Mouse (Mus musculus): Measurements from ENCODE around the gene Fbxw2. TPM values are rescaled to one million over a fixed set of nuclear protein-coding genes. Genes with fewer than 3 reads are reported as not detected.
"Not testable (repeated sequence)": the region's sequence is repeated elsewhere in the genome, so short reads cannot be mapped to it uniquely, and the experiment has no call there.

The Fbxw2 gene
- polyA plus RNA-seq (2015; fragmentation: Nextera tagmentation; extraction: Ambion mirVana), result 93.2 and 94.1 TPM in 2 replicates

GRCm38 (mm10) chr2:34825827-34826459 is at the start of gene Fbxw2:
Fbxw2 (minus strand) TSS chr2:34826311.
- peak within 1 kb of the TSS; percentile 92 for H3K9ac ChIP-seq
- under 1% methylated on average over 57 of the region's 57 CpGs for WGBS
- H3K36me3 ChIP-seq, result peaks cover 13% of the 10 kb centered on the region
- H3K27ac ChIP-seq, result peak within 1 kb of the TSS; percentile 84
- H3K4me1 ChIP-seq, result peaks cover 25% of the 10 kb centered on the region
- ATAC-seq (ENCODE audit: borderline replicate concordance, extremely low read depth, low FRiP score, low TSS enrichment), result peak; percentile 96
- H3K4me3 ChIP-seq, result peak within 1 kb of the TSS; percentile 91
- H3K9me3 ChIP-seq, result no peaks in the 10 kb centered on the region
- peak within 1 kb of the TSS; percentile 81 for H3K4me2 ChIP-seq
- H3K27me3 ChIP-seq, result no peaks in the 10 kb centered on the region

- Histone ChIP-seq H3K9ac (peak within 1 kb of the TSS; percentile 37), H3K4me1 (peaks cover 19% of the 10 kb centered on the region), H3K4me2 (peak within 1 kb of the TSS; percentile 56), H3K27me3 (peaks cover 20% of the 10 kb centered on the region; the same call in 1 of the 2 replicates), H3K27ac (no peak within 1 kb of the TSS), H3K36me3 (no peaks in the 10 kb centered on the region), H3K4me3 (peak within 1 kb of the TSS; percentile 25), H3K9me3 (no peaks in the 10 kb centered on the region)
- WGBS, result 11% methylated on average over 8 of the region's 8 CpGs
- ATAC-seq (ENCODE audit: borderline replicate concordance, extremely low read depth, low FRiP score, low TSS enrichment), result no peak
Observed at GRCm38 (mm10) chr2:34874816-34875345, 48.8 kb upstream of the Fbxw2 start, which contains the start of gene Psmd5. Psmd5 (minus strand) TSS chr2:34874968.

DNA sequence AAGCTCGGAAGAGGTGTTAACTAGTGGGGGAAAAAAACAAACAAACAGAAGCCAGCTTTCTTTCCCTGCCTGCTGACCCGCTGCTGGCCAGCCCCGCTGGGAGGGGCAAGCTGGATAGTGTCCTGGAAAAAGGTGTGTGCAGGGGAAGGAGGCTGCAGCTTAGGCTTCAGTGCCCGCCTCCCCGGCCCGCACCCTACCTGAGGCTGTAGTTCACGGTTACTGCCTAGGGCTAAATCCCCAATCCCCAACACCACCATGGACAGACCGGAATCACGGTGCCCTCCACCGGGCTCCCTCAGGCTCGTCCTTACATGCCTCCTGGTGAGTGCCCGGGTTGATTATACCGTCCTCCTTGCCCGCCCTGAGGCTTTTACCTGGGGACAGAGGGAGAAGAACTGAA is 48.2 kb upstream of the Fbxw2 start, which contains the start of gene Cutal:
Gene Cutal, plus strand, starts transcription at position 126 of the 400 bp plus-strand sequence.
- peak within 1 kb of the TSS; percentile 25 for H3K4me3 ChIP-seq
- H3K9ac ChIP-seq, result peak within 1 kb of the TSS; percentile 37
- no peaks in the 10 kb centered on the region for H3K9me3 ChIP-seq
- H3K4me1 ChIP-seq, result peaks cover 26% of the 10 kb centered on the region
- WGBS, result 2% methylated on average over 14 of the region's 14 CpGs
- ATAC-seq (ENCODE audit: borderline replicate concordance, extremely low read depth, low FRiP score, low TSS enrichment), result no peak
- no peaks in the 10 kb centered on the region for H3K36me3 ChIP-seq
- peak within 1 kb of the TSS; percentile 56 for H3K4me2 ChIP-seq
- H3K27me3 ChIP-seq, result peaks cover 20% of the 10 kb centered on the region; the same call in 1 of the 2 replicates
- H3K27ac ChIP-seq, result no peak within 1 kb of the TSS

- H3K4me1 ChIP-seq, result peaks cover 34% of the 10 kb centered on the region
- H3K4me2 ChIP-seq, result peak overlapping the region; percentile 64
- H3K27me3 ChIP-seq, result peaks cover 20% of the 10 kb centered on the region; the same call in 1 of the 2 replicates
- H3K9ac ChIP-seq, result peak overlapping the region; percentile 91
- peak overlapping the region; percentile 94 for H3K27ac ChIP-seq
- ATAC-seq (ENCODE audit: borderline replicate concordance, extremely low read depth, low FRiP score, low TSS enrichment), result peak; percentile 96
- no peaks in the 10 kb centered on the region for H3K9me3 ChIP-seq
- peak overlapping the region; percentile 94 for H3K4me3 ChIP-seq
- under 1% methylated on average over 67 of the region's 67 CpGs for WGBS
- H3K36me3 ChIP-seq, result peaks cover 3% of the 10 kb centered on the region; the same call in 1 of the 2 replicates
Observed at GRCm38 (mm10) chr2:34870520-34871474, 44.7 kb upstream of the Fbxw2 start.

GRCm38 (mm10) chr2:34869680-34870079 is 43.6 kb upstream of the Fbxw2 start:
- ATAC-seq (ENCODE audit: borderline replicate concordance, extremely low read depth, low FRiP score, low TSS enrichment), result no peak
- peaks cover 14% of the 10 kb centered on the region; the same call in 1 of the 2 replicates for H3K27me3 ChIP-seq
- H3K4me2 ChIP-seq, result peak overlapping the region; percentile 64
- peaks cover 32% of the 10 kb centered on the region for H3K4me1 ChIP-seq
- H3K27ac ChIP-seq, result no peak overlapping the region
- no peaks in the 10 kb centered on the region for H3K9me3 ChIP-seq
- 27% methylated on average over 5 of the region's 5 CpGs for WGBS
- H3K36me3 ChIP-seq, result peaks cover 14% of the 10 kb centered on the region
- peak overlapping the region; percentile 94 for H3K4me3 ChIP-seq
- peak overlapping the region; percentile 36 for H3K9ac ChIP-seq

- Histone ChIP-seq H3K4me3 (no peak overlapping the region), H3K4me1 (no peaks in the 10 kb centered on the region), H3K9ac (no peak overlapping the region), H3K27me3 (no peaks in the 10 kb centered on the region), H3K4me2 (no peak overlapping the region), H3K36me3 (peaks cover 83% of the 10 kb centered on the region), H3K27ac (no peak overlapping the region), H3K9me3 (no peaks in the 10 kb centered on the region)
- 89% methylated on average over 8 of the region's 8 CpGs for WGBS
- no peak for ATAC-seq (ENCODE audit: borderline replicate concordance, extremely low read depth, low FRiP score, low TSS enrichment)
Observed at GRCm38 (mm10) chr2:34857728-34858127, 31.6 kb upstream of the Fbxw2 start.

DNA sequence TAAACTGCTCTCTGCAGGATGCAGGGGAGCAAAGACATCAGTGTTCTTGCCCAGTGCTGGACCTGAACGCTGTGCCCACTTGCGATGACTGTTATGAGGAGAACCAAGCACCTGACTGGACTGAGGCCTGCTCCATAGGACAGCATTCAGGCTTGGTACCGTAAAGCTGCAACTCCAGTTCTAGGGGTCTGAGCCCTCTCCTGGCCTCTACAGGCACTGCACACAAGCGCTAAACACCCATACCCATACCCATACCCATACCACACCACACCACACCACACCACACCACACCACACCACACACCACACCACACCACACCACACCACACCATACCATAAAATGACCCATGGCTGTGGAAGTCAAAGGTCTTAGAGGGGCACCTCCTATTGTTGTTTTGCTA is 29.2 kb upstream of the Fbxw2 start:
- Histone ChIP-seq H3K9me3 (no peaks in the 10 kb centered on the region), H3K4me3 (no peak overlapping the region), H3K9ac (no peak overlapping the region), H3K27ac (no peak overlapping the region), H3K4me1 (no peaks in the 10 kb centered on the region), H3K4me2 (no peak overlapping the region), H3K36me3 (peaks cover 89% of the 10 kb centered on the region), H3K27me3 (no peaks in the 10 kb centered on the region)
- no peak for ATAC-seq (ENCODE audit: borderline replicate concordance, extremely low read depth, low FRiP score, low TSS enrichment)
- WGBS, result 90% methylated on average over 4 of the region's 4 CpGs

GRCm38 (mm10) chr2:34847702-34848101 is 21.6 kb upstream of the Fbxw2 start:
- no peak overlapping the region for H3K9ac ChIP-seq
- no peak overlapping the region for H3K4me3 ChIP-seq
- no peak for ATAC-seq (ENCODE audit: borderline replicate concordance, extremely low read depth, low FRiP score, low TSS enrichment)
- no peaks in the 10 kb centered on the region for H3K27me3 ChIP-seq
- H3K27ac ChIP-seq, result no peak overlapping the region
- 83% methylated on average over 1 of the region's 1 CpGs for WGBS
- H3K4me1 ChIP-seq, result no peaks in the 10 kb centered on the region
- no peaks in the 10 kb centered on the region for H3K9me3 ChIP-seq
- H3K36me3 ChIP-seq, result peaks cover 30% of the 10 kb centered on the region
- no peak overlapping the region for H3K4me2 ChIP-seq

- no peaks in the 10 kb centered on the region for H3K9me3 ChIP-seq
- H3K9ac ChIP-seq, result no peak overlapping the region
- 71% methylated on average over 11 of the region's 11 CpGs for whole genome bisulfite sequencing
- no peak overlapping the region for H3K27ac ChIP-seq
- no peak overlapping the region for H3K4me3 ChIP-seq
- ATAC-seq (ENCODE audit: borderline replicate concordance, extremely low read depth, low FRiP score, low TSS enrichment), result no peak
- no peaks in the 10 kb centered on the region for H3K4me1 ChIP-seq
- H3K27me3 ChIP-seq, result 0 out of 2 replicates have a peak, but pooled peaks cover 2% of the 10 kb centered on the region
- H3K4me2 ChIP-seq, result no peak overlapping the region
- no peaks in the 10 kb centered on the region for H3K36me3 ChIP-seq
Observed at GRCm38 (mm10) chr2:34843211-34843939, 17.3 kb upstream of the Fbxw2 start.

DNA sequence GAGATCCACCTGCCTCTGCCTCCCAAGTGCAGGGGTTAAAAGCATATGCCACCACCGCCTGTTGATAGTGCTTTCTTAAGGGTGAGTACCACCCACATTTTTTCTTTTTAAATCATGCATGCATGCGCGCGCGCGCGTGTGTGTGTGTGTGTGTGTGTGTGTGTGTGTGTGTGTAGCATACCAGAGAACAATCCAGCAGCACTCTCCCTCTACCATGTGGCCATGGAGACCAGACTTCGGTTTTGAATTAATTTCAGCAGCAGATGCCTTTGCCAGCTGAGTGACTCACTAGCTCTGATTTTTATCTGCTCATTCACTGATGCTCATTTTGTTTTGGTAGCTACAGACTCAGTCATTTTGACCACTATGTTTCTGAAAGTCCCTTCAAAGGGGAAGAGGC is 15.6 kb upstream of the Fbxw2 start:
- H3K9me3 ChIP-seq, result no peaks in the 10 kb centered on the region
- no peak overlapping the region for H3K9ac ChIP-seq
- H3K4me1 ChIP-seq, result no peaks in the 10 kb centered on the region
- ATAC-seq (ENCODE audit: borderline replicate concordance, extremely low read depth, low FRiP score, low TSS enrichment), result no peak
- H3K4me2 ChIP-seq, result no peak overlapping the region
- no peak overlapping the region for H3K27ac ChIP-seq
- H3K4me3 ChIP-seq, result no peak overlapping the region
- H3K27me3 ChIP-seq, result 0 out of 2 replicates have a peak, but pooled peaks cover 4% of the 10 kb centered on the region
- WGBS, result 88% methylated on average over 8 of the region's 8 CpGs
- H3K36me3 ChIP-seq, result no peaks in the 10 kb centered on the region

DNA sequence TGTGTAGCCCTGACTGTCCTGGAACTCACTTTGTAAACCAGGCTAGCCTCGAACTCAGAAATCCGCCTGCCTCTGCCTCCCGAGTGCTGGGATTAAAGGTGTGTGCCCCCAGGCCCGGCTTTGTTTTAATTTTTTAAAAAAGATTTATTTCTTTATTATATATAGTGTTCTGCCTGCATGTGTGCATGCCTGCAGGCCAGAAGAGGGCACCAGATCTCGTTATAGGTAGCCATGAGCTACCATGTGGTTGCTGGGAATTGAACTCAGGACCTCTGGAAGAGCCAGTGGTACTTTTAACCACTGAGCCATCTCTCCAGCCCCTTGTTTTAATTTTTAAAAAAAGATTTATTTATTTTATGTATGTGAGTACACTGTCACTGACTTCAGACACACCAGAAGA is 14.0 kb upstream of the Fbxw2 start:
- not testable (repeated sequence) for H3K4me2 ChIP-seq; ATAC-seq (ENCODE audit: borderline replicate concordance, extremely low read depth, low FRiP score, low TSS enrichment); H3K9ac ChIP-seq; H3K9me3 ChIP-seq; H3K27me3 ChIP-seq; H3K27ac ChIP-seq; H3K36me3 ChIP-seq; H3K4me3 ChIP-seq; H3K4me1 ChIP-seq
- WGBS, result 75% methylated on average over 5 of the region's 5 CpGs

Measured in lung, embryonic 15.5 days (tissue).